Mouse (Mus musculus) lung, postnatal 0 days (tissue): ENCODE measurements at regions not wholly inside any gene's neighbourhood (a gene's known extent, or its start where the extent isn't known, plus 50 kb on each side); places are given as distances from the start of the nearest gene placed in this dataset.

Source experiments
- ATAC-seq: fragments of 200-750 bp; cut with Nextera tagmentation; 2 replicates; pipeline ENCODE4 v1.8.0; 2017; ENCODE audit warnings: moderate library complexity
- DNase-seq: peaks from one replicate; pipeline ENCODE4 v3.0.0-alpha.2; 2016; ENCODE audit warnings: low spot score
- H3K27ac ChIP-seq: fragments of 300-500 bp; sonication (generic); 2 replicates; pipeline ENCODE4 v1.5.1; 2014; ENCODE audit warnings: antibody characterized with exemption, mild to moderate bottlenecking, low read length, mixed read lengths
- H3K27me3 ChIP-seq: fragments of 300-500 bp; sonication (generic); replicated peaks from 2 replicates; pipeline ENCODE4 v1.6.1; 2014; ENCODE audit warnings: low read length, mixed read lengths; ENCODE audit not compliant: insufficient read depth
- H3K36me3 ChIP-seq: fragments of 300-500 bp; sonication (generic); 2 replicates; pipeline ENCODE4 v1.6.1; 2014; ENCODE audit warnings: low read length, mixed read lengths; ENCODE audit not compliant: insufficient read depth
- H3K4me1 ChIP-seq: fragments of 300-500 bp; sonication (generic); 2 replicates; pipeline ENCODE4 v1.6.1; 2014; ENCODE audit warnings: antibody characterized with exemption, low read depth, low read length, mixed read lengths; ENCODE audit not compliant: insufficient read depth
- H3K4me2 ChIP-seq: fragments of 300-500 bp; sonication (generic); replicated peaks from 2 replicates; pipeline ENCODE4 v1.6.1; 2014; ENCODE audit warnings: low read depth, mild to moderate bottlenecking, low read length, moderate library complexity, mixed read lengths
- H3K4me3 ChIP-seq: fragments of 300-500 bp; sonication (generic); 2 replicates; pipeline ENCODE4 v1.5.1; 2014; ENCODE audit warnings: low read depth, low read length
- H3K9ac ChIP-seq: fragments of 300-500 bp; sonication (generic); replicated peaks from 2 replicates; pipeline ENCODE4 v1.6.1; 2014; ENCODE audit warnings: low read depth, mild to moderate bottlenecking
- H3K9me3 ChIP-seq: fragments of 300-500 bp; sonication (generic); 2 replicates; pipeline ENCODE4 v1.6.1; 2016; ENCODE audit warnings: low read length, mixed read lengths
- CTCF ChIP-seq: IDR thresholded peaks from 2 replicates; pipeline ENCODE4 v1.5.1; 2016; ENCODE audit warnings: antibody characterized with exemption, mild to moderate bottlenecking
- EP300 ChIP-seq: IDR thresholded peaks from 2 replicates; pipeline ENCODE4 v1.6.1; 2016; ENCODE audit warnings: antibody characterized with exemption, mild to moderate bottlenecking, control low read depth
- WGBS: fragments of 180-500 bp; shearing (Covaris S2); extraction: QIAGEN DNeasy Blood & Tissue Kit; methylation state at CpG from one replicate; pipeline ENCODE4 v1.1.7; 2014; 5-methylcytosine and 5-hydroxymethylcytosine counted together

GRCm38 (mm10) chr2:174858011-174858834 lies 97.8 kb downstream of the Edn3 start:
- peak; percentile 79 for ATAC-seq
- Histone ChIP-seq H3K4me2 (no peak overlapping the region), H3K9me3 (no peaks in the 10 kb centered on the region), H3K27ac (peak overlapping the region; percentile 28; the same call in 1 of the 2 replicates), H3K4me3 (no peak overlapping the region), H3K4me1 (0 out of 2 replicates have a peak, but pooled peaks cover 3% of the 10 kb centered on the region), H3K36me3 (no peaks in the 10 kb centered on the region), H3K27me3 (no peaks in the 10 kb centered on the region), H3K9ac (no peak overlapping the region)
- TF ChIP-seq EP300 (peak; percentile 61; the same call in 1 of the 2 replicates), CTCF (peak; percentile 78)
- peak; percentile 92 for DNase-seq
- WGBS = 19% methylated on average over 15 of the region's 15 CpGs

- H3K4me3 ChIP-seq = no peak overlapping the region
- H3K36me3 ChIP-seq = no peaks in the 10 kb centered on the region
- WGBS = 35% methylated on average over 2 of the region's 2 CpGs
- no peak overlapping the region for H3K9ac ChIP-seq
- DNase-seq (no peak), ATAC-seq (no peak)
- H3K27ac ChIP-seq = 0 out of 2 replicates have a peak overlapping the region, but pooled peaks have one; percentile 7
- TF ChIP-seq EP300 = no peak
- TF ChIP-seq CTCF = no peak
- H3K4me1 ChIP-seq = 0 out of 2 replicates have a peak, but pooled peaks cover 3% of the 10 kb centered on the region
- H3K9me3 ChIP-seq = no peaks in the 10 kb centered on the region
- no peak overlapping the region for H3K4me2 ChIP-seq
- H3K27me3 ChIP-seq = no peaks in the 10 kb centered on the region
Measured at GRCm38 (mm10) chr2:174858835-174859215, 98.4 kb downstream of the Edn3 start.

GRCm38 (mm10) chr2:174859533-174859932 lies 99.1 kb downstream of the Edn3 start:
- 0 out of 2 replicates have a peak, but pooled peaks cover 3% of the 10 kb centered on the region for H3K4me1 ChIP-seq
- no peaks in the 10 kb centered on the region for H3K36me3 ChIP-seq
- no peaks in the 10 kb centered on the region for H3K9me3 ChIP-seq
- H3K9ac ChIP-seq = no peak overlapping the region
- no peaks in the 10 kb centered on the region for H3K27me3 ChIP-seq
- WGBS = 41% methylated on average over 7 of the region's 7 CpGs
- no peak overlapping the region for H3K4me2 ChIP-seq
- H3K27ac ChIP-seq = 0 out of 2 replicates have a peak overlapping the region, but pooled peaks have one; percentile 7
- ATAC-seq (no peak), DNase-seq (peak; percentile 62)
- peak; percentile 72 for TF ChIP-seq CTCF
- TF ChIP-seq EP300 = no peak
- H3K4me3 ChIP-seq = no peak overlapping the region

GRCm38 (mm10) chr2:174864657-174865056 lies 104.2 kb downstream of the Edn3 start:
- Histone ChIP-seq H3K4me2 (no peak overlapping the region), H3K4me3 (no peak overlapping the region), H3K36me3 (no peaks in the 10 kb centered on the region), H3K4me1 (no peaks in the 10 kb centered on the region), H3K27me3 (no peaks in the 10 kb centered on the region), H3K9me3 (no peaks in the 10 kb centered on the region), H3K27ac (no peak overlapping the region), H3K9ac (no peak overlapping the region)
- ATAC-seq (no peak), DNase-seq (no peak)
- WGBS = 82% methylated on average over 3 of the region's 3 CpGs
- TF ChIP-seq CTCF (no peak), EP300 (no peak)

- H3K4me2 ChIP-seq = no peak overlapping the region
- H3K36me3 ChIP-seq = no peaks in the 10 kb centered on the region
- H3K9ac ChIP-seq = no peak overlapping the region
- no peaks in the 10 kb centered on the region for H3K27me3 ChIP-seq
- H3K9me3 ChIP-seq = no peaks in the 10 kb centered on the region
- 0 out of 2 replicates have a peak overlapping the region, but pooled peaks have one; percentile 26 for H3K27ac ChIP-seq
- no peak for DNase-seq
- ATAC-seq = no peak
- 43% methylated on average over 8 of the region's 8 CpGs for WGBS
- TF ChIP-seq EP300 = no peak
- no peak for TF ChIP-seq CTCF
- no peak overlapping the region for H3K4me3 ChIP-seq
- H3K4me1 ChIP-seq = no peaks in the 10 kb centered on the region
Measured at GRCm38 (mm10) chr2:174866546-174866945, 106.1 kb downstream of the Edn3 start.

- no peak for ATAC-seq
- no peaks in the 10 kb centered on the region for H3K36me3 ChIP-seq
- 38% methylated on average over 5 of the region's 5 CpGs for WGBS
- no peak overlapping the region for H3K4me3 ChIP-seq
- no peak for TF ChIP-seq EP300
- TF ChIP-seq CTCF = no peak
- no peak for DNase-seq
- H3K4me1 ChIP-seq = no peaks in the 10 kb centered on the region
- no peak overlapping the region for H3K9ac ChIP-seq
- no peak overlapping the region for H3K4me2 ChIP-seq
- H3K27ac ChIP-seq = no peak overlapping the region
- H3K9me3 ChIP-seq = no peaks in the 10 kb centered on the region
- no peaks in the 10 kb centered on the region for H3K27me3 ChIP-seq
Measured at GRCm38 (mm10) chr2:174867397-174867796, 107.0 kb downstream of the Edn3 start.
